Mouse (Mus musculus) midbrain, embryonic 11.5 days (tissue): ENCODE data around the gene Thap12. TPM values are rescaled to one million over a fixed set of nuclear protein-coding genes. Genes with fewer than 3 reads are reported as not detected.

Experiments used
- ATAC-seq: fragments of 200-750 bp; cut with Nextera tagmentation; 2 replicates; pipeline ENCODE4 v1.8.0; 2017; ENCODE audit warnings: moderate TSS enrichment, moderate library complexity; ENCODE audit not compliant: low FRiP score
- DNase-seq: peaks from one replicate; pipeline ENCODE4 v3.0.0; 2015; ENCODE audit warnings: low spot score; ENCODE audit errors: missing footprints
- H3K27ac ChIP-seq: fragments of 300-500 bp; sonication (generic); 2 replicates; pipeline ENCODE4 v1.5.1; 2014; ENCODE audit warnings: low read depth, low read length
- H3K27me3 ChIP-seq: fragments of 300-500 bp; sonication (generic); 2 replicates; pipeline ENCODE4 v1.6.1; 2014; ENCODE audit warnings: mild to moderate bottlenecking, low read length, moderate library complexity, mixed read lengths; ENCODE audit not compliant: control insufficient read depth, insufficient read depth
- H3K36me3 ChIP-seq: fragments of 300-500 bp; sonication (generic); 2 replicates; pipeline ENCODE4 v1.6.1; 2014; ENCODE audit warnings: mild to moderate bottlenecking, low read length, moderate library complexity, mixed read lengths; ENCODE audit not compliant: control insufficient read depth, insufficient read depth
- H3K4me1 ChIP-seq: fragments of 300-500 bp; sonication (generic); 2 replicates; pipeline ENCODE4 v1.6.1; 2014; ENCODE audit warnings: low read length; ENCODE audit not compliant: control insufficient read depth, insufficient read depth
- H3K4me2 ChIP-seq: fragments of 300-500 bp; sonication (generic); 2 replicates; pipeline ENCODE4 v1.6.1; 2014; ENCODE audit warnings: mild to moderate bottlenecking, moderate library complexity
- H3K4me3 ChIP-seq: fragments of 300-500 bp; sonication (generic); 2 replicates; pipeline ENCODE4 v1.5.1; 2014; ENCODE audit warnings: low read depth, low read length
- H3K9ac ChIP-seq: fragments of 300-500 bp; sonication (generic); 2 replicates; pipeline ENCODE4 v1.6.1; 2014; ENCODE audit warnings: low read length
- H3K9me3 ChIP-seq: fragments of 300-500 bp; sonication (generic); 2 replicates; pipeline ENCODE4 v1.6.1; 2016; ENCODE audit warnings: low read length; ENCODE audit not compliant: control insufficient read depth
- WGBS: fragments of 180-500 bp; shearing (Covaris S2); extraction: QIAGEN DNeasy Blood & Tissue Kit; methylation state at CpG from one replicate; pipeline ENCODE4 v1.1.7; 2014; 5-methylcytosine and 5-hydroxymethylcytosine counted together
- polyA plus RNA-seq: library from polyadenylated mRNA; unstranded; fragments of >200 nt; fragmentation: Nextera tagmentation; extraction: Ambion mirVana; gene quantifications from 2 replicates; pipeline ENCODE4 v1.2.1, GENCODE M21; 2014

Thap12 gene
- polyA plus RNA-seq, 1 experiment from 2014 or later: 91.3 TPM

DNA sequence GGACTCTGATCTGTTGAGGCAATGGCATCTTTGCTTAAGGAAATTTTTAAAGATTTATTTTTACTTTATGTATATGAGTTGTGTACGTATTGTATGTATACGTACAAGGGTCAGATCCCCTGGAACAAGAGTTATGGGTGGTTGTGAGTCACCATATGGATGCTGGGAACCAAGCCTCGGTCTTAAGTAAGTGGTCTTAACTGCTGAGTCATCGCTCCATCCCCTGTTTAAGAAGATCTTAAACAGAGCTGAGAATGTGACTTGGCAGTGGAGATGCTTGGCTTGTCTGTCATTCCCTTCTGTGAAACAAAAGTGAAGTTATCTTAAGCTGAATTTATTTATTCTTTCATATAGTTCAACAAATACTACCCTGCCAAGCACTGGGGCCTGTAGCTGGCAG, 31.1 kb downstream of the Thap12 start:
- Histone ChIP-seq H3K36me3 (no peaks in the 10 kb centered on the region), H3K9me3 (no peaks in the 10 kb centered on the region), H3K4me1 (no peaks in the 10 kb centered on the region), H3K27ac (no peak overlapping the region), H3K4me2 (no peak overlapping the region), H3K27me3 (no peaks in the 10 kb centered on the region), H3K4me3 (no peak overlapping the region), H3K9ac (no peak overlapping the region)
- WGBS: 94% methylated on average over 4 of the region's 4 CpGs
- no peak for ATAC-seq
- DNase-seq: no peak

DNA sequence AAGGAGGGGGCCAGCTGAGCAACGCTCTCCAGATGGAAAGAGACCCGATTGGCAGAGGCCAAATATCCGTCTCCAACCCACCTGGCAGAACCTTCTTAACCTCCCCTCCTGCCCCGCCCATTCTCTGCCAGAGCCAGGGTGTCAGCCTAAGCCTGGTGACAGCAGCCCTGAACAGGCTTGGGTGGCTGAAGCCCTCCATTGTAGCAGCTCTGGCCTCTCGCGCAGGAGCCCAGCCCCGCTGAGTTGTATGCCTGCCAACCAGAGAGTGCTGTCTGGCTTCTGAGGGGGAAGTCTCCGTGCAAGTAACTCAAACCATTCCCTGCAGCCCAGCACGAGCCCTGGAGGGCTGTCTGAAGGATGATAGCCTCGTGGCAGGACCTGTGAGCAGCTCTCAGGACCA, 32.0 kb downstream of the Thap12 start:
- H3K27me3 ChIP-seq: no peaks in the 10 kb centered on the region
- H3K9me3 ChIP-seq: no peaks in the 10 kb centered on the region
- 28% methylated on average over 10 of the region's 10 CpGs for WGBS
- no peak overlapping the region for H3K4me2 ChIP-seq
- no peak overlapping the region for H3K27ac ChIP-seq
- no peaks in the 10 kb centered on the region for H3K36me3 ChIP-seq
- DNase-seq: no peak
- no peak overlapping the region for H3K9ac ChIP-seq
- ATAC-seq: no peak
- H3K4me3 ChIP-seq: no peak overlapping the region
- H3K4me1 ChIP-seq: no peaks in the 10 kb centered on the region

DNA sequence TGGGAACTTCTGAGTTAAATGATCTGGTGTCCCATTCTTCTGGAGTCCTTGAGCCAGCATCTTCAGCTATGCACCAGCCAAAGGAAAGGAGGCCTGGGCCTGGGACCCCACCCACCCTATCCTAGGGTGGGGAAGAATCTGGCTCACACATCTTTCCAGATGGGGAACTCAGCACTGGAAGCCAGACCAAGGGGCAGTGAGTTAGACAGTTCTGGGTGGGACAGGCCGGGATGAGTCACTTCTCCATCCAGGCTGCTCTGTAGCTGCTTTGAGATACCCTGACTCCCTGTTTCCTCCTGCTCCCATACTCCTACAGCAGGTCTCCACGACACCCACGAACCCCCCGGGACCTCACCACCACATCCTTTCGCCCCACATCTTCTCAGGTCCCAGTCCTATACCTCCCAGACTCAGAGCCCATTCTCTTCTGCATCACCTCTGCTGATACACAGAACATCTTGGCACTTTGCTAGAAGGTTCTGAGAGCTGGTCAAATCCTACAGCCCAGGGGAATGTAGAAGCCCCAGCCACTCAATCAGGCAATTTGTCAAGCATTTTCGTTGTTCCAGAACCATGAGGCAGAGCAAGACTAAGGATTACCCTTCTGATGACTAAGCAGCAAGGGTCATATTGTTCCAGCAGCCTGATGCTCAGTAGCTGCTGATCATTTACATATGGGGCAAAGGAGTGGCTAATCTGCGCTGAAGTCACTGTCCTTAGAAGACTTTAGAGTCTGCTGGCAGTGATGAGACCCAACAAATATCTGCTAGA, 34.1 kb downstream of the Thap12 start:
- no peak for DNase-seq
- H3K4me3 ChIP-seq: no peak overlapping the region
- H3K9me3 ChIP-seq: no peaks in the 10 kb centered on the region
- H3K4me2 ChIP-seq: no peak overlapping the region
- ATAC-seq: no peak
- H3K27ac ChIP-seq: no peak overlapping the region
- no peaks in the 10 kb centered on the region for H3K36me3 ChIP-seq
- H3K4me1 ChIP-seq: 0 out of 2 replicates have a peak, but pooled peaks cover 3% of the 10 kb centered on the region
- no peak overlapping the region for H3K9ac ChIP-seq
- H3K27me3 ChIP-seq: no peaks in the 10 kb centered on the region
- WGBS: 73% methylated on average over 7 of the region's 7 CpGs

DNA sequence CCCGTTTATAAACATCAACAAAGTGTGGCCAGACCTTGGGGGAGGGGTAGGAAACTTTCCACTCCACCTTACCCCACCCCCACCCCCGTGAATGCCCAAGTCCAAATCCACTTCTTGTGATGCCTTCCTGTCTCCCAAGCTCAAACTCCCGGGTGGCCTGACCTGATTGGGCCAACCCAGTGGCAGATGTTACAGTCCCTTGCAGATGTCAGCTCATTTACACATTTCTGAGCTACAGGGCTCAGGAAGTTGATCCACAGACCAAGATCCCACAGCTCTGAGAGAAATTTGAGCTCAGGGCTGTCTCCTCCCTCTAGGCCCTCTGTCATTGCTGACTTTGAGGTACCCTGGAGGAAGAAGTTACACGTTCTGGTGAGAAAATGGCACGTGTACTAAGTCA, 37.5 kb downstream of the Thap12 start:
- whole genome bisulfite sequencing: 19% methylated on average over 5 of the region's 5 CpGs
- no peaks in the 10 kb centered on the region for H3K9me3 ChIP-seq
- H3K36me3 ChIP-seq: no peaks in the 10 kb centered on the region
- no peak overlapping the region for H3K4me3 ChIP-seq
- H3K27me3 ChIP-seq: no peaks in the 10 kb centered on the region
- no peak overlapping the region for H3K4me2 ChIP-seq
- 0 out of 2 replicates have a peak, but pooled peaks cover 3% of the 10 kb centered on the region for H3K4me1 ChIP-seq
- peak; percentile 75 for DNase-seq
- ATAC-seq: no peak; the same call in 1 of the 2 replicates
- H3K27ac ChIP-seq: no peak overlapping the region
- no peak overlapping the region for H3K9ac ChIP-seq

DNA sequence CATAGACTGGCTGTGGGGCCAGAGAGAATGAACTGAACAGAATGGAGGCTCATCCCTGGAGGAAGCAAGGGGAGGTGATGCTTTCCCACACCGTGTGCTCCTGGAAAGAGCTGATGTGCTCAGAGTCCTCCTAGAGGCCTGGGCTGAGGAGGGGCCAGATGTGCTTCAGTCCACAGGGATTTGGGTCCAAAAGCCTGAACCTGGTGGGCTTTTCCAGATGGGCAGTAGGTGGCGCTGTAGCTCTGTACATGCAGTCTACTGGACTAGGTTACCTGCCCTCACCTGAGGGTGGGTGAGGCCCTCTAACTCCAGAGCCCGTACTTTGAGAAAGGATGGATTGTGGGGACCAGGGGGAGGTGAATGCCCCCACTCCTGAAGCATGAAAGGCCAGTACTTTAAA, 40.4 kb downstream of the Thap12 start:
- no peak overlapping the region for H3K4me2 ChIP-seq
- DNase-seq (peak; percentile 93), ATAC-seq (peak; percentile 55)
- no peaks in the 10 kb centered on the region for H3K9me3 ChIP-seq
- no peaks in the 10 kb centered on the region for H3K36me3 ChIP-seq
- H3K4me1 ChIP-seq: 0 out of 2 replicates have a peak, but pooled peaks cover 3% of the 10 kb centered on the region
- H3K27me3 ChIP-seq: no peaks in the 10 kb centered on the region
- WGBS: 12% methylated on average over 3 of the region's 3 CpGs
- H3K4me3 ChIP-seq: no peak overlapping the region
- no peak overlapping the region for H3K9ac ChIP-seq
- no peak overlapping the region for H3K27ac ChIP-seq

DNA sequence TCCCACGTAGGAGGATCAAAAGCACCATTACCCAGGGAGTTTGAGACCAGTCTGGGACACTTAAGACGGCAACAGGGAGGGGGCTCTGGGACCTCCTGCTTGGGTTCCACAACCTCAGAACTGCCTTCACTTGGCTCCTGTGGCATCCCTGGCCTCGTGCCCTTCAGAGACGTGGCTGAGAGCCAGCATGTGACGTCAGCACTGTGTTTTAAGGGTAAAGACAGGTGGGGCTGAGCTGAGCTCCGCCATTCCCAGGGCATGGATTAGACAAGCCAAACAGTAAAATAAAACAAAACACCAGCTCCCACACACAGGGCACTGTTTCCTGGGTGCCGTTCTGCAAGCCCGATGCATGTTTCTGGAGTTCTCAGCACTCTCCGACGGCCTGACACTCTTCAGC, 47.5 kb downstream of the Thap12 start:
- Histone ChIP-seq H3K27me3 (no peaks in the 10 kb centered on the region), H3K9ac (no peak overlapping the region), H3K27ac (no peak overlapping the region), H3K4me3 (no peak overlapping the region), H3K36me3 (no peaks in the 10 kb centered on the region), H3K9me3 (no peaks in the 10 kb centered on the region), H3K4me2 (no peak overlapping the region), H3K4me1 (no peaks in the 10 kb centered on the region)
- DNase-seq (no peak), ATAC-seq (no peak)
- 81% methylated on average over 10 of the region's 10 CpGs for WGBS

GRCm38 (mm10) chr7:98752680-98753079, 49.8 kb downstream of the Thap12 start:
- Histone ChIP-seq H3K4me1 (no peaks in the 10 kb centered on the region), H3K9ac (no peak overlapping the region), H3K36me3 (no peaks in the 10 kb centered on the region), H3K4me2 (no peak overlapping the region), H3K27me3 (no peaks in the 10 kb centered on the region), H3K9me3 (no peaks in the 10 kb centered on the region), H3K27ac (no peak overlapping the region), H3K4me3 (no peak overlapping the region)
- ATAC-seq (no peak), DNase-seq (no peak)
- WGBS: 92% methylated on average over 8 of the region's 8 CpGs

DNA sequence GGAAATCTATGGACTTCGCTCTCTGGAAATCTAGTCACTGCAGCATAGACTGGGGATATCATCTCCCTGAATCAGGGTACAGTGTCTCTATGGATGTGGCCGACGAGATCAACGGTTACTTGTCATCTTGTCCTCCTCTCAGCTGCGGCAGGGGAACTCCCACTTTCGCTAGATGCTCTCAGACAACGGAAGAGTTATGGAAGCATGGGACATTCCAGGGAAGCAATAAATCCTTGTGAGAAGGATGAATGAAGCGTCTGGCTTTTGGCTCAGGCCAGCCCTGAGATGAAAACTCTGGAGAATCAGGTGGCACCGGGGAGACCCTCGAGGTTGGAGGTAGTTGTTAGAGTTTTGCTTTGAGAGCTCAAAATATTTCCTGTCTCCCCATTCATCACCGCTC, 53.1 kb downstream of the Thap12 start:
- Histone ChIP-seq H3K4me2 (no peak overlapping the region), H3K4me3 (no peak overlapping the region), H3K27me3 (no peaks in the 10 kb centered on the region), H3K9ac (no peak overlapping the region), H3K4me1 (no peaks in the 10 kb centered on the region), H3K36me3 (no peaks in the 10 kb centered on the region), H3K27ac (no peak overlapping the region), H3K9me3 (no peaks in the 10 kb centered on the region)
- DNase-seq (no peak), ATAC-seq (no peak)
- WGBS: 88% methylated on average over 11 of the region's 11 CpGs

- DNase-seq (no peak), ATAC-seq (no peak)
- Histone ChIP-seq H3K9me3 (no peaks in the 10 kb centered on the region), H3K27ac (no peak overlapping the region), H3K4me3 (no peak overlapping the region), H3K4me2 (no peak overlapping the region), H3K27me3 (no peaks in the 10 kb centered on the region), H3K9ac (no peak overlapping the region), H3K36me3 (no peaks in the 10 kb centered on the region), H3K4me1 (no peaks in the 10 kb centered on the region)
- WGBS: 90% methylated on average over 8 of the region's 8 CpGs
These were observed 53.7 kb downstream of the Thap12 start for GRCm38 (mm10) chr7:98756556-98756955.
